Comparison of ENCODE assay signal across 14 mouse cellular contexts in the genomic region with DNA sequence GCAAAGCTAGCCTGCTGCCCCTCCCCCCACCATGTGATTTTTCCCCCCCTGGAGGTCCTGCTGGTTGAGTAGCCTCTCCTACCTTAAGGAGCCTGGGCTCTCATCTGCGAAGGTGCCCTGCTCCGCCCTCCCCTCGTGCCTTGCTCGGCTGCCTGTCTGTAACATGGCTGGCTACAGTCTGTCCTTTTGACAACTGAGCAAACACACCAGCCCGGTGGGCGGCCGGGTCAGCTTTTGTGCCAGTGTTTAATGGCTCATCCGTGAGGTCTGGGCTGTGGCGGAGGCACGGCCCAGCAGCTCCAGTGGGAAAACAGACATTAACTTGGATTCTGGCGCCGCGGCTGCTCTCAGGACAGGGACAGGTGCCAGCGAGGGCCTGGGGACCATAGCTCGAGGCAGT. TPM values are rescaled to one million over a fixed set of nuclear protein-coding genes. Genes with fewer than 3 reads are reported as not detected.
A peak's percentile ranks its signal among the peaks of the same experiment; 100 is the strongest.
DNase-seq lines count a peak whose midpoint lies in the region; ATAC-seq and TF ChIP-seq lines count a peak whose summit lies in the region.
"Had no signal": no experiment of that assay in that cellular context is flagged by ENCODE, and none has a peak within 500 bp of the region (broad histone marks: within the 10 kb centered on the region; RNA-seq: fewer than 3 reads in every experiment).

No protein-coding gene starts in this region.

- H3K4me1 ChIP-seq in stomach, embryonic 14.5 days (ENCODE audit: control insufficient read depth, insufficient read depth, low read length): peaks cover 8% of the 10 kb centered on the region; the same call in 1 of the 2 replicates
- no peaks in the 10 kb centered on the region for H3K4me1 ChIP-seq in stomach, postnatal 0 days (replicated peaks; ENCODE audit: control insufficient read depth, insufficient read depth)
- peaks cover 8% of the 10 kb centered on the region for H3K4me1 ChIP-seq in hindbrain, embryonic 16.5 days (ENCODE audit: control insufficient read depth, insufficient read depth, low read depth, low read length)

- no peaks in the 10 kb centered on the region for H3K27me3 ChIP-seq in stomach, embryonic 14.5 days (ENCODE audit: control insufficient read depth, insufficient read depth, low read length)
- no peaks in the 10 kb centered on the region for H3K27me3 ChIP-seq in stomach, postnatal 0 days (ENCODE audit: control insufficient read depth, insufficient read depth, low read length)
- H3K27me3 ChIP-seq in hindbrain, embryonic 16.5 days (replicated peaks; ENCODE audit: control insufficient read depth, insufficient read depth, low read length): no peaks in the 10 kb centered on the region
- H3K27me3 ChIP-seq: forebrain, embryonic 13.5 days; heart, embryonic 13.5 days had no signal

- no peak overlapping the region for H3K4me2 ChIP-seq in stomach, embryonic 14.5 days (replicated peaks; ENCODE audit: low read depth, low read length)
- no peak overlapping the region for H3K4me2 ChIP-seq in stomach, postnatal 0 days (replicated peaks; ENCODE audit: low read depth)
- H3K4me2 ChIP-seq in hindbrain, embryonic 16.5 days (ENCODE audit: low read length): no peak overlapping the region
- H3K4me2 ChIP-seq: forebrain, embryonic 13.5 days; heart, embryonic 13.5 days had no signal

- intact Hi-C loops in left cerebral cortex, postnatal 36 days (cut with DNase I): no loop called here

- TF ChIP-seq CTCF in stomach, postnatal 0 days (IDR thresholded peaks at IDR 0.05; ENCODE audit: low read depth): no peak

- WGBS in stomach, embryonic 14.5 days: 40% methylated on average over 15 of the region's 15 CpGs
- WGBS in stomach, postnatal 0 days: 35% methylated on average over 15 of the region's 15 CpGs
- WGBS in hindbrain, embryonic 16.5 days: 23% methylated on average over 15 of the region's 15 CpGs

- H3K27ac ChIP-seq in stomach, embryonic 14.5 days (ENCODE audit: low read length): no peak overlapping the region
- H3K27ac ChIP-seq in stomach, postnatal 0 days (replicated peaks): no peak overlapping the region
- no peak overlapping the region for H3K27ac ChIP-seq in hindbrain, embryonic 16.5 days (ENCODE audit: low read depth, low read length)
- H3K27ac ChIP-seq: forebrain, embryonic 13.5 days; heart, embryonic 13.5 days; liver, embryonic 14.5 days had no signal

- H3K9me3 ChIP-seq in stomach, embryonic 14.5 days (ENCODE audit: control insufficient read depth, low read depth, low read length): no peaks in the 10 kb centered on the region
- H3K9me3 ChIP-seq in stomach, postnatal 0 days (ENCODE audit: control insufficient read depth, low read length): no peaks in the 10 kb centered on the region
- H3K9me3 ChIP-seq in hindbrain, embryonic 16.5 days (ENCODE audit: control insufficient read depth, low read length): no peaks in the 10 kb centered on the region
- H3K9me3 ChIP-seq: forebrain, embryonic 13.5 days; heart, embryonic 13.5 days had no signal

- no peak overlapping the region for H3K4me3 ChIP-seq in stomach, embryonic 14.5 days (ENCODE audit: low read depth, low read length)
- H3K4me3 ChIP-seq in stomach, postnatal 0 days (ENCODE audit: low read depth, low read length): no peak overlapping the region
- no peak overlapping the region for H3K4me3 ChIP-seq in hindbrain, embryonic 16.5 days (ENCODE audit: low read length)
- H3K4me3 ChIP-seq: forebrain, embryonic 13.5 days; heart, embryonic 13.5 days; myocyte had no signal

- H3K9ac ChIP-seq in stomach, embryonic 14.5 days (replicated peaks; ENCODE audit: low read depth, low read length): no peak overlapping the region
- no peak overlapping the region for H3K9ac ChIP-seq in stomach, postnatal 0 days (ENCODE audit: low read length)
- H3K9ac ChIP-seq in hindbrain, embryonic 16.5 days (ENCODE audit: low read depth, low read length): no peak overlapping the region
- H3K9ac ChIP-seq: forebrain, embryonic 13.5 days; heart, embryonic 13.5 days; liver, embryonic 14.5 days had no signal

- 0 out of 2 replicates have a peak, but pooled peaks have one; percentile 51 for ATAC-seq in stomach, embryonic 14.5 days (ENCODE audit: insufficient number of reproducible peaks, insufficient read depth, low FRiP score, low read depth)
- no peak for ATAC-seq in stomach, postnatal 0 days (ENCODE audit: low FRiP score, low TSS enrichment)
- peak; percentile 48 for ATAC-seq in hindbrain, embryonic 16.5 days
- ATAC-seq: forebrain, embryonic 13.5 days had no signal

- DNase-seq in stomach, postnatal 0 days (ENCODE audit: low spot score): no peak
- DNase-seq in mesoderm, embryonic 11.5 days (ENCODE audit: low read depth, low spot score): peak; percentile 47
- no peak for DNase-seq in left cerebral cortex, postnatal 36 days (ENCODE audit: low spot score in 2 of 2)
- DNase-seq in T-cell, adult 2 months (ENCODE audit: low spot score): no peak
- no peak for DNase-seq in adrenal gland, adult 2 months
- DNase-seq: cerebellum, adult 9-10 months; layer of hippocampus, adult 9-11 months; thymus, postnatal 14 days had no signal

- H3K36me3 ChIP-seq in stomach, embryonic 14.5 days (ENCODE audit: control insufficient read depth, insufficient read depth, low read length): no peaks in the 10 kb centered on the region
- H3K36me3 ChIP-seq in stomach, postnatal 0 days (ENCODE audit: control insufficient read depth, insufficient read depth, low read length): no peaks in the 10 kb centered on the region
- no peaks in the 10 kb centered on the region for H3K36me3 ChIP-seq in hindbrain, embryonic 16.5 days (ENCODE audit: control insufficient read depth, insufficient read depth, low read length)
- H3K36me3 ChIP-seq: heart, embryonic 13.5 days had no signal

- TF ChIP-seq EP300 in stomach, postnatal 0 days (optimal IDR thresholded peaks at IDR 0.05): no peak

RNA-seq across cellular contexts. Expression of a gene that starts 30.4 kb away (rescaled TPM):
- 61.2 and 66.6 TPM in 2 replicates for polyA plus RNA-seq in stomach, embryonic 14.5 days (2014; fragmentation: Nextera tagmentation; extraction: Ambion mirVana)
- polyA plus RNA-seq in stomach, postnatal 0 days (2015; fragmentation: Nextera tagmentation; extraction: Ambion mirVana): 56.5 and 60.4 TPM in 2 replicates
- polyA plus RNA-seq in hindbrain, embryonic 16.5 days (2015; fragmentation: Nextera tagmentation; extraction: Ambion mirVana): 26.2 and 33.4 TPM in 2 replicates
- 10 to 100 TPM; 49.1 to 58.9 TPM for total RNA-seq in left cerebral cortex, postnatal 36 days (2021)
- 10 to 100 TPM; 23.8 to 37.5 TPM for total RNA-seq in adrenal gland, adult 2 months (2021)
- 42.9 and 56.9 TPM in 2 replicates for polyA plus RNA-seq in adrenal gland, adult 2 months (2012; rRNA removed)
